Mouse (Mus musculus): Measurements from ENCODE around the gene Rhobtb3. TPM values are rescaled to one million over a fixed set of nuclear protein-coding genes. Genes with fewer than 3 reads are reported as not detected.

Gene Rhobtb3
- polyA plus RNA-seq, 1 experiment from 2014 or later: 55.4 TPM

- peaks cover 50% of the 10 kb centered on the region for H3K36me3 ChIP-seq
These were observed 68.9 kb downstream of the Rhobtb3 start for GRCm38 (mm10) chr13:75874608-75875376.

GRCm38 (mm10) chr13:75867876-75868275 is 75.8 kb downstream of the Rhobtb3 start:
- H3K27me3 ChIP-seq: no peaks in the 10 kb centered on the region
- no peak overlapping the region for H3K9ac ChIP-seq (replicated peaks)
- peaks cover 27% of the 10 kb centered on the region for H3K36me3 ChIP-seq
- no peaks in the 10 kb centered on the region for H3K4me1 ChIP-seq
- no peak for ATAC-seq (ENCODE audit: low FRiP score, low read depth)
- no peak overlapping the region for H3K27ac ChIP-seq (replicated peaks)
- H3K4me2 ChIP-seq (replicated peaks): no peak overlapping the region
- H3K4me3 ChIP-seq: no peak overlapping the region
- H3K9me3 ChIP-seq: no peaks in the 10 kb centered on the region
- WGBS: 99% methylated on average over 2 of the region's 2 CpGs

More at GRCm38 (mm10) chr13:75874608-75875376, 68.9 kb downstream of the Rhobtb3 start:
- Histone ChIP-seq H3K9me3 (no peaks in the 10 kb centered on the region), H3K4me3 (no peak overlapping the region), H3K27me3 (no peaks in the 10 kb centered on the region), H3K4me1 (no peaks in the 10 kb centered on the region), H3K4me2 (replicated peaks) (no peak overlapping the region), H3K9ac (replicated peaks) (no peak overlapping the region), H3K27ac (replicated peaks) (no peak overlapping the region)
- whole genome bisulfite sequencing: 86% methylated on average over 4 of the region's 4 CpGs
- ATAC-seq (ENCODE audit: low FRiP score, low read depth): no peak

DNA sequence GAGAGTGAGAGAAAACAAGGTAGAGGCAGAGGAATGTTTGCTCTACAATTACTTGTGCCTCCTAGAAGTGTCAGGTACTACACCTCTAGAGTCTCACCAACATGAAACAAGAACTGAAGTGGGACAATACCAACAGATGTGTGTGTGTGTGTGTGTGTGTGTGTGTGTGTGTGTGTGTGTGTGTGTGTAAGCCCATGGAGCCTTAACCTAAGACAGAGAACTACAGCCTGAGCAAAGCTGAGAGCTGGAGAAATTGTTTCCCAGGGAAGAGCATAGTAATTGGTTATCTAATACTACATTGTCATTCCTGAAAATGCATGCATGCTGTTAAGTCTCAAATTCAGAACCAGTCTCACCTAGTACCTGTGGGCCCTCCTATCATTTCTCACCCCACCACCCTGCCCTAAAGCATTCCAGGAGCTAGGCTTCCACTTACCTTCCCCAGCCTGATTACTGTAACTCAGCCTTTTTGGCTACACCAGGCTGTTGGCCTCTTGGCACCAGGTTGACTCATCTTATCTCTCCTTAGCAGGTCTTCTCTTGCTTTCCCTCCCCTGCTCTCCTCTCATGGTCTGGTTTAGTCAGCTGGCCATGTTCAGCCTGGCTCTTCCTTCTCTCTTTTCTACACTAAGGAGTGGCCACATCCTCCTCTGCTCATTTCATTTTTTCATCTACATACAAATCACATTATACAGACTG is 78.1 kb downstream of the Rhobtb3 start:
- H3K9me3 ChIP-seq: no peaks in the 10 kb centered on the region
- ATAC-seq (ENCODE audit: low FRiP score, low read depth): no peak
- H3K4me1 ChIP-seq: no peaks in the 10 kb centered on the region
- no peak overlapping the region for H3K4me2 ChIP-seq (replicated peaks)
- H3K9ac ChIP-seq (replicated peaks): no peak overlapping the region
- no peak overlapping the region for H3K4me3 ChIP-seq
- peaks cover 16% of the 10 kb centered on the region for H3K36me3 ChIP-seq
- no peaks in the 10 kb centered on the region for H3K27me3 ChIP-seq
- no peak overlapping the region for H3K27ac ChIP-seq (replicated peaks)

GRCm38 (mm10) chr13:75859264-75859844 is 84.4 kb downstream of the Rhobtb3 start:
- H3K9me3 ChIP-seq: no peaks in the 10 kb centered on the region
- no peaks in the 10 kb centered on the region for H3K36me3 ChIP-seq
- H3K9ac ChIP-seq (replicated peaks): no peak overlapping the region
- no peak overlapping the region for H3K4me3 ChIP-seq
- no peaks in the 10 kb centered on the region for H3K4me1 ChIP-seq
- H3K27me3 ChIP-seq: no peaks in the 10 kb centered on the region
- 71% methylated on average over 1 of the region's 1 CpGs for WGBS
- H3K27ac ChIP-seq (replicated peaks): no peak overlapping the region
- no peak for ATAC-seq (ENCODE audit: low FRiP score, low read depth)
- H3K4me2 ChIP-seq (replicated peaks): no peak overlapping the region

DNA sequence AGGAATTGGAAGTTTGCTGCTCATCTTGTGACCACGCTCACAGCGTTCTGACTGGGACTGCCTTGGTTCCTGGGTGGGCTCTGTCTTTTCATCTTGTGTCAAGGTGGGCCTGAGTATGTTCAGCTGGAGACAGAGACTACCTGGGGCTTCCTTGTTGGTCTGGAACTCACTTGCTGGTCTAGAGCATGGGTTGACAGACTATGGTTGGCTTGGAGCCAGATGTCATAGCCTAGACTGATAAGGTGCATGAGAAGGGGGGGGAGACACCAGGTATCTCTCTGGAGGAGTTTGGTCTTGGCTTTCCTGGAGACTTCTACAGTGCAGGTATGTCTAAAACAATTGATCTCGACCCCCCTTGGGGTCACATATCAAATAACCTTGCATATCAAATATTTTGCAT is 90.6 kb downstream of the Rhobtb3 start:
- ATAC-seq (ENCODE audit: low FRiP score, low read depth): no peak
- Histone ChIP-seq H3K27ac (replicated peaks) (no peak overlapping the region), H3K9me3 (no peaks in the 10 kb centered on the region), H3K4me3 (no peak overlapping the region), H3K4me1 (no peaks in the 10 kb centered on the region), H3K4me2 (replicated peaks) (no peak overlapping the region), H3K36me3 (no peaks in the 10 kb centered on the region), H3K9ac (replicated peaks) (no peak overlapping the region), H3K27me3 (no peaks in the 10 kb centered on the region)
- 92% methylated on average over 3 of the region's 3 CpGs for WGBS

- ATAC-seq (ENCODE audit: low FRiP score, low read depth): no peak
- no peaks in the 10 kb centered on the region for H3K27me3 ChIP-seq
- no peak overlapping the region for H3K4me3 ChIP-seq
- H3K4me1 ChIP-seq: no peaks in the 10 kb centered on the region
- 86% methylated on average over 4 of the region's 4 CpGs for WGBS
- no peak overlapping the region for H3K9ac ChIP-seq (replicated peaks)
- no peak overlapping the region for H3K4me2 ChIP-seq (replicated peaks)
- no peaks in the 10 kb centered on the region for H3K36me3 ChIP-seq
- H3K27ac ChIP-seq (replicated peaks): no peak overlapping the region
- H3K9me3 ChIP-seq: no peaks in the 10 kb centered on the region
These were observed 91.7 kb downstream of the Rhobtb3 start for GRCm38 (mm10) chr13:75852027-75852426.

DNA sequence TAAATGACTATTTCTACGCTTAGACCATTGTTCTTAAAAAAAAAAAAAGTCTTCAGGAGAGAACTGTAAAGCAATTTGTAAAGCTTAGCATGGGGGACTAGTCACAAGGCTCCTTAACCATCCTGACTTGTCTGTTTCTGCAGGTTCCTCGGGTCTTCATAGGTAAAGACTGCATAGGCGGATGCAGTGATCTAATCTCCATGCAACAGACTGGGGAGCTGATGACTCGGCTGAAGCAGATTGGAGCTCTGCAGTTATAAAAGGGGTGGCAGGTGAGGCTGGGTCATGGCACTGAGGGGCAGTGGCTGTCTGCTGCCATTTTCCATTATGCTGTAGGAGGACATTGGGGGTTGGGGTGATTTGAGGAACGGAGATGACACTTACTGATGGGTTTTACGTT is 96.7 kb downstream of the Rhobtb3 start:
- no peak overlapping the region for H3K27ac ChIP-seq (replicated peaks)
- H3K4me1 ChIP-seq: peaks cover 3% of the 10 kb centered on the region; the same call in 1 of the 2 replicates
- no peak overlapping the region for H3K9ac ChIP-seq (replicated peaks)
- no peaks in the 10 kb centered on the region for H3K27me3 ChIP-seq
- no peak for ATAC-seq (ENCODE audit: low FRiP score, low read depth)
- no peaks in the 10 kb centered on the region for H3K36me3 ChIP-seq
- H3K9me3 ChIP-seq: no peaks in the 10 kb centered on the region
- H3K4me2 ChIP-seq (replicated peaks): no peak overlapping the region
- 71% methylated on average over 6 of the region's 6 CpGs for WGBS
- no peak overlapping the region for H3K4me3 ChIP-seq

GRCm38 (mm10) chr13:75845519-75846166 is 98.1 kb downstream of the Rhobtb3 start:
- Histone ChIP-seq H3K27ac (replicated peaks) (no peak overlapping the region), H3K4me2 (replicated peaks) (no peak overlapping the region), H3K4me3 (no peak overlapping the region), H3K9ac (replicated peaks) (no peak overlapping the region), H3K27me3 (no peaks in the 10 kb centered on the region), H3K9me3 (no peaks in the 10 kb centered on the region), H3K36me3 (no peaks in the 10 kb centered on the region), H3K4me1 (peaks cover 12% of the 10 kb centered on the region)
- 43% methylated on average over 4 of the region's 4 CpGs for WGBS
- ATAC-seq (ENCODE audit: low FRiP score, low read depth): no peak

DNA sequence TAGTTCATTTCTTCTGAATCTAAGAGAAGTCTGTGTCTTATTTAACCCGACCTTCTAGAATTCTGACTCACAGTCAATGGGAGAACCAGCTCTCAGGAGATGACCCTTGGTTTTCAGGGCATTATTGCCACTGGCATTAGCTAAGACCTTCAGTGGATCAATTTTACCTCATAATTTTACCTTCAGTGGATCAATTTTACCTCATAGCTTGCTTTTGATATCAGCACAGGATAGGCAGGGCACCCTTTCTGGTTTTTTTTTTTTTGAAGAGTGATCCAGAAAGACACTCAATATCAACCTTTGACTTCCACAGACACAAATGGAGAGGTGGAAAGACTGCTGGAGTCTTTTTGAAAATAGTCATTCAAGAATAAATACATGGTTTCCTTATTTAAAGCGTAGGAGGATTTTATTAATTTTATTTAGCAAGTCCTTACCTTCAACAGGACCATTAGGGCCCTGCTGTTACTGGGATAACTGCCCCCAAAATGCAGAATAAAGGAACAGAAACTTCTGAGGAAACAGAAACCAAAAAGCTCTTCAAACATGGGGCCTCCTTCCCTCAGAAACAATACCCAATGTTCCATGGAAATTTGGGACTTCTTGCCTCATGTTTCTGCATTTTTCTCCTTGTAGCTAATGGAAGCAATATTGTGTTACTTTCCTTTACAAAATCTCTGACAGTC is 98.7 kb downstream of the Rhobtb3 start:
- WGBS: 92% methylated on average over 2 of the region's 2 CpGs
- Histone ChIP-seq H3K27ac (replicated peaks) (no peak overlapping the region), H3K27me3 (no peaks in the 10 kb centered on the region), H3K4me1 (peaks cover 15% of the 10 kb centered on the region), H3K9me3 (no peaks in the 10 kb centered on the region), H3K4me3 (no peak overlapping the region), H3K9ac (replicated peaks) (no peak overlapping the region), H3K36me3 (no peaks in the 10 kb centered on the region), H3K4me2 (replicated peaks) (no peak overlapping the region)
- ATAC-seq (ENCODE audit: low FRiP score, low read depth): no peak

- 77% methylated on average over 8 of the region's 8 CpGs for WGBS
- H3K9me3 ChIP-seq: no peaks in the 10 kb centered on the region
- H3K36me3 ChIP-seq: no peaks in the 10 kb centered on the region
- H3K4me2 ChIP-seq (replicated peaks): no peak overlapping the region
- H3K9ac ChIP-seq (replicated peaks): no peak overlapping the region
- H3K27ac ChIP-seq (replicated peaks): no peak overlapping the region
- no peak overlapping the region for H3K4me3 ChIP-seq
- peaks cover 19% of the 10 kb centered on the region for H3K4me1 ChIP-seq
- ATAC-seq (ENCODE audit: low FRiP score, low read depth): no peak
- no peaks in the 10 kb centered on the region for H3K27me3 ChIP-seq
These were observed 99.6 kb downstream of the Rhobtb3 start for GRCm38 (mm10) chr13:75843993-75844683.

GRCm38 (mm10) chr13:75843331-75843730 is 100.4 kb downstream of the Rhobtb3 start:
- Histone ChIP-seq H3K9ac (replicated peaks) (no peak overlapping the region), H3K27ac (replicated peaks) (no peak overlapping the region), H3K4me3 (no peak overlapping the region), H3K9me3 (no peaks in the 10 kb centered on the region), H3K36me3 (no peaks in the 10 kb centered on the region), H3K27me3 (no peaks in the 10 kb centered on the region), H3K4me2 (replicated peaks) (no peak overlapping the region), H3K4me1 (peaks cover 19% of the 10 kb centered on the region)
- ATAC-seq (ENCODE audit: low FRiP score, low read depth): no peak
- 91% methylated on average over 5 of the region's 5 CpGs for WGBS

Measured in midbrain, embryonic 12.5 days (tissue).